Mouse (Mus musculus) forebrain, embryonic 10.5 days (tissue): Measurements from ENCODE around the gene Tmem150a. TPM values are rescaled to one million over a fixed set of nuclear protein-coding genes. Genes with fewer than 3 reads are reported as not detected.

Source experiments
- DNase-seq: peaks from one replicate; pipeline ENCODE4 v3.0.0-alpha.2; 2017; ENCODE audit warnings: low spot score; ENCODE audit errors: extremely low spot score
- H3K27ac ChIP-seq: fragments of 300-500 bp; sonication (generic); 2 replicates; pipeline ENCODE4 v1.5.1; 2016; ENCODE audit warnings: mild to moderate bottlenecking
- H3K27me3 ChIP-seq: fragments of 300-500 bp; sonication (generic); 2 replicates; pipeline ENCODE4 v1.6.1; 2016; ENCODE audit warnings: mild to moderate bottlenecking; ENCODE audit not compliant: poor library complexity, severe bottlenecking
- H3K36me3 ChIP-seq: fragments of 300-500 bp; sonication (generic); replicated peaks from 2 replicates; pipeline ENCODE4 v1.6.1; 2016; ENCODE audit warnings: mild to moderate bottlenecking, moderate library complexity
- H3K4me1 ChIP-seq: fragments of 300-500 bp; sonication (generic); 2 replicates; pipeline ENCODE4 v1.6.1; 2016
- H3K4me3 ChIP-seq: fragments of 300-500 bp; sonication (generic); 2 replicates; pipeline ENCODE4 v1.5.1; 2016; ENCODE audit warnings: mild to moderate bottlenecking, moderate library complexity
- H3K9me3 ChIP-seq: fragments of 300-500 bp; sonication (generic); 2 replicates; pipeline ENCODE4 v1.6.1; 2016; ENCODE audit warnings: mild to moderate bottlenecking, moderate library complexity
- WGBS: fragments of 180-500 bp; shearing (Covaris S2); methylation state at CpG from one replicate; pipeline ENCODE4 v1.1.7; 2016; 5-methylcytosine and 5-hydroxymethylcytosine counted together
- polyA plus RNA-seq: library from polyadenylated mRNA; unstranded; fragments of >200 nt; fragmentation: Nextera tagmentation; extraction: Ambion mirVana; gene quantifications from 2 replicates; pipeline ENCODE4 v1.2.1, GENCODE M21; 2016

Tmem150a gene
- polyA plus RNA-seq, 1 experiment from 2014 or later: 5.6 TPM

DNA sequence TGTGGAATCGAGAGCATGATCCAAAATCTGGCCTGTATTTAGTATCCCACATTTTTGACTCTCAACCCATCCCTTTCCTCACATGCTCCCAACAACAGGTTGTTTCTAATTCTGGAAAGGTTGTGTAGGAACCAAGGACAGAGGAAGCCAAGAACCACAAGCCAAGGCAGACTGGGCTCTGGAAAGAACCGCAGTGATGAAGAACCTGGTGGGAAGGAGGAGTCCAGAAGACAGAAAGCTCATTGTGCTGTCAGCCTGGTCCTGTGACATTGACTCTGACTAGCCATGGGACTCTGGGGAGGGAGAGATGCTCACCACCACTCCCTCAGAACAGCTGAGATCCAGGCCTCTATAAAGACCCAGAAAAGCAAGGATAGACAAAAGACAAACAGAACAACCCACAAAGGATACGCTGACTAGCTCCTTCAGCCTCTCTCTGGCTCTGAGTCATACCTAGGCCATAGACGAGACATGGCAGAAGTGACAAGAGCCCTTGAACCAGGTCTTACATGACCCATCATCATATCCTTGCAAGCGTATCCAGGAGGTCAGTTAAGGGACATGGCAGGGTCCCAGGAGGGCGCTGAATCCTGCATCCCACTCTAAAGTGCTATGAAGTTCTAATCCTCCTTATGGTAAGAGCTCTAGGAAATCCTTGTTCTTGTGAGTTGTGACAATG is 28.0 kb downstream of the Tmem150a start:
- Histone ChIP-seq H3K36me3 (peaks cover 3% of the 10 kb centered on the region), H3K27ac (no peak overlapping the region), H3K4me1 (peaks cover 18% of the 10 kb centered on the region), H3K4me3 (no peak overlapping the region), H3K27me3 (peaks cover 38% of the 10 kb centered on the region), H3K9me3 (no peaks in the 10 kb centered on the region)
- no peak for DNase-seq
- WGBS: 86% methylated on average over 6 of the region's 6 CpGs

DNA sequence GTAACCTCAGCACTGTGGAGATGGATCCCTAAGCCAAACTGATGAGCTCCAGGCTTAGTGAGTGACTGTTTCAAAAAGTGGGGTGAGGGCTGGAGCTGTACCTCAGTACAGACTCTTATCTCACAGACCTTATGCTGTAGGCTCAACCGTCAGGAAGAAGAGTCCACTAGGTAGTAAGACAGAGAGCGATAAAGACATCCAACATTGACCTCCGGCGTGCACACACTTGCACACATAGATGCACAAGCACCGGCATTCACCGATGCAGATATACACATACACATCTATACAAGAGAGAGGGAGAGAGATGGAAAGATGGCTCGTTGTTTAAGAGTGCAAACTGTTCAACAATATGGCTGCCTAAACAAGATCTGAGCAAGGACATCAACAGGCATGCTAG is 28.7 kb downstream of the Tmem150a start:
- no peak overlapping the region for H3K4me3 ChIP-seq

DNA sequence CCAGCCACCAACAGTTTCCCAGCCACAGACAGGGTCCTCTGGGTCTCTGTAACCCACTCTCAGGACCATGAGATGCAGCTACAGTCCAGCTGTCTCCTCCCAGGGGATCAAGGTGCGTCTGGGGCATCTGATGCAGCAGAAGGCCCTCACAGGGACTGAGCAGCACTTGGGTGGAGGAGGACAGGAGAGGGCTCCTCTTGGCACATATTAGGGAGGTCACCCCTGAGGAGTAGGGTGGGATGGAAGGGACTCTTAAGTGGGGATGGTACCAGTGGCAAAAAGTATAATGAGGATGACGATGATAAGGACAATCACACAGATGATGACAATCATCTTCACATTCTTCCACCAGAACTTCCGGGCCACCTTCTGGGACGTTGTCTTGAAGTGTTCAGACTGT is 30.0 kb downstream of the Tmem150a start:
- WGBS: 90% methylated on average over 4 of the region's 4 CpGs
- Histone ChIP-seq H3K4me1 (peaks cover 29% of the 10 kb centered on the region), H3K9me3 (no peaks in the 10 kb centered on the region), H3K27ac (no peak overlapping the region), H3K27me3 (peaks cover 35% of the 10 kb centered on the region), H3K4me3 (no peak overlapping the region), H3K36me3 (peaks cover 3% of the 10 kb centered on the region)
- DNase-seq: no peak

More for the DNA sequence above, 28.7 kb downstream of the Tmem150a start:
- DNase-seq: no peak
- WGBS: 92% methylated on average over 7 of the region's 7 CpGs
- H3K9me3 ChIP-seq: no peaks in the 10 kb centered on the region
- peaks cover 24% of the 10 kb centered on the region for H3K4me1 ChIP-seq
- H3K27me3 ChIP-seq: peaks cover 37% of the 10 kb centered on the region
- H3K36me3 ChIP-seq: peaks cover 3% of the 10 kb centered on the region
- H3K27ac ChIP-seq: no peak overlapping the region

DNA sequence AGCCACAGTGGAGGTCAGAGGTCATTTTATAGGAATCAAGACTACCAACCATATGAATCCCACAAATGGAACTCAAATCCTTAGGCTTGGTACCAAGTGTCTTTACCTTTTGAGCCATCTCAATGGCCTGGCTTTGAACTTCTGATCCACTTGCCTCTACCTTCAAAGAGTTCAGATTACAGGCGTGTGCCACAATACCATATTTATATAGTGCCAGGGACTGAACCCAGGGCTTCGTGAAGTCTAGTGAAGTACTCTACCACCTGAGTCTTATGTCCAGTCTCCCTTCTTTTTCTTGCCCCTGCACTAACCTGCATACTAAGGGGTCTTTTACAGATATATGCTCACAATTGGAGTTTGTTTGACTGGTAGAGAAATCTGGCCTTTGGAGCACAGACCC is 31.3 kb downstream of the Tmem150a start:
- no peak overlapping the region for H3K27ac ChIP-seq
- WGBS: 88% methylated on average over 2 of the region's 2 CpGs
- H3K36me3 ChIP-seq: peaks cover 3% of the 10 kb centered on the region
- DNase-seq: no peak
- no peak overlapping the region for H3K4me3 ChIP-seq
- H3K27me3 ChIP-seq: peaks cover 34% of the 10 kb centered on the region; the same call in 1 of the 2 replicates
- H3K4me1 ChIP-seq: peaks cover 37% of the 10 kb centered on the region
- no peaks in the 10 kb centered on the region for H3K9me3 ChIP-seq

DNA sequence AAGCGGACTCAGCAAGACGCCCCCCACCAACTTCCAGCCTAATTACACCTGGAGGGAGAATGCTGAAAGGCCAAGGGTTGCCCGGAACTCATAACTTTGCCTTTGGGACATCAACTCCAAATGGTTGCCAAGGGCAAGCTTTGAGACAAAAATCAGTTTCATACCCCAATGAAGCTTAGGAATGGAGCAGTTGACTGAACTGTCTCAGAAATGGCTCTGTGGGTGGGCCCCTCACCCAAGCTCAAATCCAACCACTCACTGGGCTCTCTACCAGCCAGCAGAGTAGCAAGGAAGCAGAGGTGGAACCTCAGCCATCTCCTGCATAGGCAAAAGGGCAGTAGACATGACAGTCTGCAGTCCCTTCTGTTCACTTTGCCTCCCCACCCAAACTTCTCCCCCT is 32.6 kb downstream of the Tmem150a start:
- 82% methylated on average over 3 of the region's 3 CpGs for WGBS
- Histone ChIP-seq H3K36me3 (peaks cover 3% of the 10 kb centered on the region), H3K27me3 (peaks cover 28% of the 10 kb centered on the region; the same call in 1 of the 2 replicates), H3K4me1 (peaks cover 37% of the 10 kb centered on the region), H3K4me3 (no peak overlapping the region), H3K9me3 (no peaks in the 10 kb centered on the region), H3K27ac (no peak overlapping the region)
- no peak for DNase-seq

DNA sequence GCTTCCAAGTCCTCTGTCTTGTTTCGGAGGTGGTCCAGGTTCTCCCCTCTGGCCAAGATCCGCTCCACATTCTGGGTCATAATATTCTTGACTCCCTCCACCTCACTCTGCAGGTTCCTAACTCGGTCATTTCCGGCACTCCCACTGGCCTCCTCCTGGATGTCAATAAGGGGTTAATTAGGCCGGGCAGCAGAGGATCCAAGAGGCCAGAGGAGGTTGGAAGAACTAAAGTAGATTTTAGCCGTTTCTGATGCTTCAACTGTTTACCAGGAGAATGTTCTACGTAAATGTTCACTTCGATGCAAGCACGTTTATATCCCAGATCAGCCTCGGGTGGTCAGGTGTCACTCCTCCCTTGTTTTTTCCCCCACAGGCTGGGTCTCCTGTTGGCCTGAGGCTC is 33.0 kb downstream of the Tmem150a start:
- 72% methylated on average over 10 of the region's 10 CpGs for WGBS
- Histone ChIP-seq H3K27me3 (peaks cover 28% of the 10 kb centered on the region; the same call in 1 of the 2 replicates), H3K27ac (no peak overlapping the region), H3K4me3 (no peak overlapping the region), H3K4me1 (peaks cover 37% of the 10 kb centered on the region), H3K36me3 (peaks cover 3% of the 10 kb centered on the region), H3K9me3 (no peaks in the 10 kb centered on the region)
- no peak for DNase-seq

DNA sequence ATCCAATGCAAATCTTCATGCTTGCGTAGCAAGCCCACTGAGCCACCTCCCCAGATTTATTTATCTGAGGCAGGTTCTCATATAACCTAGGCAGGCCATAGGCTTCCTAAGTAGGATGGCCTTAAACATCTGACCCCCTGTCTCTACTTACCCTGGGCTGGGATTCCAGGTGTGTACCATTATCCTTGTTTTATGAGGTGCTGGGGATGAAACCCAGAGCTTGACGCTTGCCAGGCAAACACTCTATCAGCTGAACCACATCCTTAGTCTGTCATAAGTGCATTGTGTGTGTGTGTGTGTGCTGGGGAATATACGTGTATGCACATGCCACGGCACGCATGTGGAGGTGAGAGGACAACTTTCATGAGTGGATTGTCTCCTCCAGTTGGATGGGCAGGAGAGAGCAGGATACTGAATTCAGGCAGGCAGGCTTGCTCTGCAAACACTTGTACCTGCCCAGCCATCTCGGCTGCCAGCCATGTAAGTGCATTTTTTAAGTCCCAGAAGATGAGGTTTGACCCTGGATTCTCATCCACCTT is 33.6 kb downstream of the Tmem150a start:
- no peak overlapping the region for H3K27ac ChIP-seq
- peaks cover 28% of the 10 kb centered on the region; the same call in 1 of the 2 replicates for H3K27me3 ChIP-seq
- peaks cover 37% of the 10 kb centered on the region for H3K4me1 ChIP-seq
- WGBS: 85% methylated on average over 6 of the region's 6 CpGs
- no peaks in the 10 kb centered on the region for H3K9me3 ChIP-seq
- H3K36me3 ChIP-seq: peaks cover 3% of the 10 kb centered on the region
- no peak overlapping the region for H3K4me3 ChIP-seq
- no peak for DNase-seq

DNA sequence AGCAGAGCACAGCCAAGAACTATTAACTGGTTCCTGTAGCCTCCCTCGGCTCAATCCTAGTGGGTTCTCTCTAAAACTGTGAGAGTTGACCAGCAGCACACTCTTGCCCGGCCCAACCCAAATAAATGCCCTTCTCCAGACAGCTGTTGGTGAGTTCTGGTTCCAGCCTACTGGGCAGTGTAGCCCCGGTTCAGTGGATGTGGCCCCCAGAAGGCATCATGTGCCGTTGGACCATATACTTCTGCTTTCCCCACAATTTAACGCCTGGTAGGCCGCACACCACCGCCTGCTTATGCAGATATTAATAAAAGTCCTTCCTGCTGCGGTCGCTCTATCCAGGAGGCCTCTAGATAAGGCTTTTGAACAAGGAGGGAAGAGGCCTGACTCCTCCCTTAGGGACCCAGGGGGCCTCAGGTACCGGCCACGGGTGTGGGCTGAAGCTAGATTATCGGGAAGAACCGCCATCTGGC is 34.3 kb downstream of the Tmem150a start:
- Histone ChIP-seq H3K4me3 (peak overlapping the region; percentile 59), H3K27ac (peak overlapping the region; percentile 84), H3K27me3 (peaks cover 28% of the 10 kb centered on the region; the same call in 1 of the 2 replicates), H3K36me3 (peaks cover 3% of the 10 kb centered on the region), H3K4me1 (peaks cover 37% of the 10 kb centered on the region), H3K9me3 (no peaks in the 10 kb centered on the region)
- no peak for DNase-seq
- WGBS: 34% methylated on average over 13 of the region's 13 CpGs

DNA sequence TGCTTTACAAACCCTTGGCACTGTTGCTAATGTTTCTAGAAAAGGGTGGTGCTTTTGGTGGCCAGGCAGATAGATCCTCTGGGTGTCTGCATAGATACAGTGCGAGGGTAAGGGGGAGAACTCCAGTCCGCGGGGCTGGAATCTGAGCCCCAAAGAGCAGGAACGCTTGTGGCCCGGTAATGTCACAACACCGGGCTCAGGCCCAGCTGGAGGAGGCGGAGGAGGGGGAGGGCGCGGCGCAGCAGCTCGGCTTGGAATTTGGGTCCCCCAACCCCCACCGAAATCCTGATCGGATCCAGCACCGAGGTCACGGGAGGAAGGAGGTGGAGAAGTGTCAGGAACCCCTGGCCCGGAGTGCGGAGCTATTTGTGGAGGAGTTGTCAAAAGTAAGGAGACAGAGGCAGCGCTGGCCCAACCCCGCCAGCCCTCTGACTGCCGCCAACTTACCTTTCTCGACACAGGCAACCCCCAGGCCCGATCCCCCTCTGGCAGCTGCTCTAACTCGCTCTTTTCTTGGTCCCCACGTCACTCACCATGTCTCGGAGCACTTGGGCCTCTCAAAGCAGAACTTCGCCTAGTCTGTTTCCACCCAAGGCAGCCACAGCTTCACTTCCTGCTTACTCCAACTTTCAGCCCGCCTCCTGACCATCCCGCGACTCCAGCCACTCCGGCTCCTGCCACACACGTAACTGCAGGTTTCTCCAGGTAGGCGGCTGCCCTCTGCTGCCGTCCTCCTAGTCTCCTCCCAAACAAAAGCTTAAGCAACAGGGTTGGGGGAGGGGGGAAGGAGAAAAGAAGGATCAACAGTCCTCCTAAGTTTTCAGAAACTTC is 34.9 kb downstream of the Tmem150a start, which contains the start of gene Vamp8:
Gene Vamp8 (minus strand): TSS at position 763 of the 831 bp plus-strand sequence.
- DNase-seq: peak; percentile 57
- H3K27me3 ChIP-seq: peaks cover 28% of the 10 kb centered on the region; the same call in 1 of the 2 replicates
- WGBS: 2% methylated on average over 33 of the region's 33 CpGs
- peak within 1 kb of the TSS; percentile 84 for H3K27ac ChIP-seq
- H3K9me3 ChIP-seq: no peaks in the 10 kb centered on the region
- H3K36me3 ChIP-seq: peaks cover 2% of the 10 kb centered on the region
- H3K4me1 ChIP-seq: peaks cover 37% of the 10 kb centered on the region
- H3K4me3 ChIP-seq: peak within 1 kb of the TSS; percentile 59

DNA sequence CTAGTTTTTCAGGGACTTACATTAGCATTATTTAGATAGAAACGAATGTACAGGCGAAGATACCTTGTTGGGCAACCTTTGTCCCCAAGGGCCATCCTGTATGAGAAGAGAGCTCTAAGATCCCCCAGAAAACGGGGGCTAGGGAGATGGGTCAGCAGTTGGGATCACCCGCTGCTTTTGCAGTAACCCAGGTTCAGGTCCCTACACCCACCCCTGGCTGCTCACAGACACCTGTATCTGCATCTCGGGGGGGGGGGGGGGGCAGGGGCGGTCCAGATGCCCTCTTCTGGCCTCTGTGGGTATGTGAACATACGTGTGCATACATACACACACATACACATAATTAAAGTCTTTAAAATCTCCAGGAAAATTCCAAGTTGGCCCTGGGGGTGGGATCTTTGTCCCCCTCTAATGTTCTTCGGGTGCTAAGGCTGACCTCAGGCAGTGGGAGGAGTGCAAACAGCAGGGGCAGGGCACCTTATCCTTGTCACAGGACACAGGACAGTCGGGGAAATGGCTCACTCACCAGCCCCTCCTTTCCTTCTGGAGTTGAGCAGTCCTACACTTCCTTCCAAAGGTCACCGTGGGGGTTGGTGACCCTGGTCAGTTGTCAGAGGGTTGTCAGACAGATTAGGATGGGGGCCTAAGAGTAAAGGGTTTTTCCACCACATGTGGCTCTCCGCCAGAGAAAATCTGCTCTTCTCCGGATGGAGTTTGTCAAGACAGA is 35.7 kb downstream of the Tmem150a start:
- Histone ChIP-seq H3K4me3 (peak overlapping the region; percentile 59), H3K36me3 (no peaks in the 10 kb centered on the region), H3K4me1 (peaks cover 37% of the 10 kb centered on the region), H3K9me3 (no peaks in the 10 kb centered on the region), H3K27me3 (peaks cover 28% of the 10 kb centered on the region; the same call in 1 of the 2 replicates), H3K27ac (peak overlapping the region; percentile 84)
- 12% methylated on average over 12 of the region's 12 CpGs for WGBS
- no peak for DNase-seq

DNA sequence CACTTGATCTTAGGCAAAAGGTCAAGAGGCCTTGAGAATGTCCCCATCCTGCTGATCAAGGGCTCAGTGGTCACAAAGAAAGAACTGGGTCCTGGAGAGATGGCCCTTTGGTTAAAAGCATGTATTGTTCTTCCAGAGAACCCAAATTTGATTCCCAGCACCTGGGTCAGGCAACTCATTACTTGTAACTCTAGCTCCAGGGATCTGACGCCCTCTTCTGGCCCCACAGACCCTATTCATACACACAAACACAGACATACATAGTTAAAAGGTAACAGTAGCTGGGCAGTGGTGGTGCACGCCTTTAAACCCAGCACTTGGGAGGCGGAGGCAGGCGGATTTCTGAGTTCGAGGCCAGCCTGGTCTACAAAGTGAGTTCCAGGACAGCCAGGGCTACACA is 37.1 kb downstream of the Tmem150a start:
- Histone ChIP-seq H3K36me3 (no peaks in the 10 kb centered on the region), H3K4me3 (no peak overlapping the region), H3K4me1 (peaks cover 37% of the 10 kb centered on the region), H3K27ac (no peak overlapping the region), H3K27me3 (peaks cover 28% of the 10 kb centered on the region; the same call in 1 of the 2 replicates), H3K9me3 (no peaks in the 10 kb centered on the region)
- 83% methylated on average over 5 of the region's 5 CpGs for WGBS
- no peak for DNase-seq

DNA sequence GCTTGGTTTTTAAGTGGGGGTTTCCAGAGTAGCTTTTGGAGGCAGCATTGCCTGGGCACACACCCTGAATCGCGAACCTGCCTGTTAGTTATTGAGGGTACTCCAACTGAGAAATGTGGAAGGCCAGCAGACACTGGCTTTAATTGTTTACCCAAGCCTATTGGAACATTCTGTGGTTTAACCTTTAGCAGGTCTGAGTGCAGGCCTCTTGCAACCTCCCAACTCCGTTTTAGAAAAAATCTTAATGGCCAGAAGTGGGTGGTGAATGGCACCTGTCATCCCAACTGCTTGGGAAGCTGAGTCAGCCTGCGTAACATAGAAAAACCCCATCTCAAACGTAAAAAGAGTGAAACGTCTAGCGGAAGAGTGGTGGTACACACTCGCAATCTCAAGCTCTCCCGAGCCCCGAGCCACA is 41.6 kb downstream of the Tmem150a start:
- H3K36me3 ChIP-seq: no peaks in the 10 kb centered on the region
- 85% methylated on average over 10 of the region's 10 CpGs for WGBS
- H3K9me3 ChIP-seq: no peaks in the 10 kb centered on the region
- no peak for DNase-seq
- no peak overlapping the region for H3K27ac ChIP-seq
- no peaks in the 10 kb centered on the region for H3K27me3 ChIP-seq
- no peak overlapping the region for H3K4me3 ChIP-seq
- no peaks in the 10 kb centered on the region for H3K4me1 ChIP-seq
